Mouse (Mus musculus): ENCODE measurements at regions not wholly inside any gene's neighbourhood (a gene's known extent, or its start where the extent isn't known, plus 50 kb on each side); places are given as distances from the start of the nearest gene placed in this dataset.

- no peak overlapping the region for H3K27ac ChIP-seq (ENCODE audit: insufficient read depth, low read depth, low read length)
- H3K4me1 ChIP-seq (ENCODE audit: control insufficient read depth, insufficient read depth, low read length): peaks cover 19% of the 10 kb centered on the region
- TF ChIP-seq POLR2A (IDR thresholded peaks at IDR 0.05; ENCODE audit: insufficient read depth, low read depth, low read length): no peak
- TF ChIP-seq CTCF (IDR thresholded peaks at IDR 0.05; ENCODE audit: insufficient read depth, low read depth, low read length): no peak
- no peak overlapping the region for H3K4me3 ChIP-seq (ENCODE audit: insufficient read depth, low read depth, low read length)
- WGBS: 85% methylated on average over 4 of the region's 4 CpGs
Measured at GRCm38 (mm10) chr1:191465723-191466122, 62.7 kb upstream of the Ppp2r5a start.

DNA sequence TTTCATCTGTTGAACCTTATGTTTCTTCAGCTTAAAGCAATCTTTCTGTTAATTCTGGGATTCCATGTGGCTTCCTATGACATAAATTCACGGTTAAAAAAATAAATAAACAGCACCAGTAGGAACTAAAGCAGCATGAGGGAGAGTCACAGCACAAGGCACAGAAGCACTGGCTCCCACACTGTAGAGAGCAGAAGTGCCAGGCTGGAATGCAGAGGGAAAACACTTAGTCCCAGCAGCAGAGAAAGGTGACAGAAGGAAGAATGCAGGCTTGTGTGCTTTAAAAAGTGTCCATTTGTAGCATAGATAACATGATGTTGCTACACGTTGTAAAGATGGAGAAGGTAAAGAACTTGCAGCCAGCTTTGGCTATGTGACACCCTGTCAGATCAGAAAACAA, 62.1 kb upstream of the Ppp2r5a start:
- H3K27ac ChIP-seq (ENCODE audit: insufficient read depth, low read depth, low read length): no peak overlapping the region
- TF ChIP-seq CTCF (IDR thresholded peaks at IDR 0.05; ENCODE audit: insufficient read depth, low read depth, low read length) (no peak), POLR2A (IDR thresholded peaks at IDR 0.05; ENCODE audit: insufficient read depth, low read depth, low read length) (no peak)
- H3K4me1 ChIP-seq (ENCODE audit: control insufficient read depth, insufficient read depth, low read length): peaks cover 16% of the 10 kb centered on the region
- no peak overlapping the region for H3K4me3 ChIP-seq (ENCODE audit: insufficient read depth, low read depth, low read length)
- WGBS: 47% methylated on average over 2 of the region's 2 CpGs

DNA sequence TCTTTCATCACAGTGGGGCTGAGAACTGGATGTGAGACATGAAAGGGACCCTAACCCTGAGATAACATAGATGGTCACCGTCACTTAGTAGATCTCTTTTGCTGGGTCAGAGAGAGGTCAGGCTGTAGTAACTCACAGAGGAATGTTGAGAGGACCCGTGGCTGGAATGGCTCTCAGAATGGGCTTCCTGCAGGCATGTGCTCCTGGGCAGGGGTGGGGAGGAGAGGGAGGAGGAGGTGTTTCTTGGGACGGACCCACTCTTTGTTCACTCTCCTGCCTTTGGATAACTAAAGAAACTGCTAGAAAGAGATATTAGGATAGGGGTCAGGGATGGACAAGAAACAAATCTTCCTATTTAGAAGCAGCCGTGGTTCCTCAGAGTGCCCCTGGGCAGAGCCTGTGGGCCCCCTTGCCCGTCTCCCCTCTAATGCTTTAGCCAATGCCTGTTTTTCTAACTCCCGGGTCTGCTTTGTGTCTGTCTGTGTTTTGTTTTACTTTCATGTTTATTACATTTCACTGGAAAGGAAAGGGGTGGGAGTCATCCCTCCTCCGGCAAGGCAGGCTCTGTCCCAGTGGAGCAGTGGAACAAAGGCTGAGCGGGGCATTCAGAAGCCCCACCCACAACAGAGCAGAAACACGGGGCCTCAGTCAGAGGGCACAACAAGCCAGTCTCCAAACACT, 58.9 kb upstream of the Ppp2r5a start:
- no peak overlapping the region for H3K4me3 ChIP-seq (ENCODE audit: insufficient read depth, low read depth, low read length)
- 31% methylated on average over 9 of the region's 9 CpGs for WGBS

GRCm38 (mm10) chr1:191459066-191459465, 56.0 kb upstream of the Ppp2r5a start:
- H3K27ac ChIP-seq (ENCODE audit: insufficient read depth, low read depth, low read length): no peak overlapping the region
- 84% methylated on average over 5 of the region's 5 CpGs for WGBS

More for the DNA sequence above, 58.9 kb upstream of the Ppp2r5a start:
- Histone ChIP-seq H3K27ac (ENCODE audit: insufficient read depth, low read depth, low read length) (no peak overlapping the region), H3K4me1 (ENCODE audit: control insufficient read depth, insufficient read depth, low read length) (peaks cover 8% of the 10 kb centered on the region)
- TF ChIP-seq POLR2A (IDR thresholded peaks at IDR 0.05; ENCODE audit: insufficient read depth, low read depth, low read length) (no peak), CTCF (IDR thresholded peaks at IDR 0.05; ENCODE audit: insufficient read depth, low read depth, low read length) (no peak)

DNA sequence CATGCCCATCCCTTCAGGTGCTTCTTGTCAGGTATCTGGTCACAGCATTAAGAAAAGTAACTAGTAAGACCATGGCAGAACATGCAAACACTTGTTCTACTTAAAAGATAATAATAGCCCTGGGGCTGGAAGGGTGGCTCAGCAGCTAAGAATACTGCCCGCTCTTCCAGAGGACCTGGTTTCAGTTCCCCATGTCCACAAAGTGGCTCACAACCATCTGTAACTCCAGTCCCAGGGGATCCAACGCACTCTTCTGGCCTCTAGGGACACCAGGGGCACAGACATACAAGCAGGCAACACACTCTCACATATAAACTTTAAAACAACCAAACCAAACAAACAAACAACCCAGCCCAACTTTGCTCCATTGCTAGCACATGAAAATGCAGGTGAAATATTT, 55.2 kb upstream of the Ppp2r5a start:
- no peak overlapping the region for H3K27ac ChIP-seq (ENCODE audit: insufficient read depth, low read depth, low read length)
- 84% methylated on average over 2 of the region's 2 CpGs for WGBS
- H3K4me3 ChIP-seq (ENCODE audit: insufficient read depth, low read depth, low read length): no peak overlapping the region

More at GRCm38 (mm10) chr1:191459066-191459465, 56.0 kb upstream of the Ppp2r5a start:
- TF ChIP-seq POLR2A (IDR thresholded peaks at IDR 0.05; ENCODE audit: insufficient read depth, low read depth, low read length): no peak
- no peak for TF ChIP-seq CTCF (IDR thresholded peaks at IDR 0.05; ENCODE audit: insufficient read depth, low read depth, low read length)
- peaks cover 8% of the 10 kb centered on the region for H3K4me1 ChIP-seq (ENCODE audit: control insufficient read depth, insufficient read depth, low read length)
- no peak overlapping the region for H3K4me3 ChIP-seq (ENCODE audit: insufficient read depth, low read depth, low read length)

GRCm38 (mm10) chr1:191457103-191457502, 54.0 kb upstream of the Ppp2r5a start:
- 73% methylated on average over 4 of the region's 4 CpGs for WGBS

More for the DNA sequence above, 55.2 kb upstream of the Ppp2r5a start:
- H3K4me1 ChIP-seq (ENCODE audit: control insufficient read depth, insufficient read depth, low read length): peaks cover 8% of the 10 kb centered on the region
- TF ChIP-seq CTCF (IDR thresholded peaks at IDR 0.05; ENCODE audit: insufficient read depth, low read depth, low read length) (no peak), POLR2A (IDR thresholded peaks at IDR 0.05; ENCODE audit: insufficient read depth, low read depth, low read length) (no peak)

DNA sequence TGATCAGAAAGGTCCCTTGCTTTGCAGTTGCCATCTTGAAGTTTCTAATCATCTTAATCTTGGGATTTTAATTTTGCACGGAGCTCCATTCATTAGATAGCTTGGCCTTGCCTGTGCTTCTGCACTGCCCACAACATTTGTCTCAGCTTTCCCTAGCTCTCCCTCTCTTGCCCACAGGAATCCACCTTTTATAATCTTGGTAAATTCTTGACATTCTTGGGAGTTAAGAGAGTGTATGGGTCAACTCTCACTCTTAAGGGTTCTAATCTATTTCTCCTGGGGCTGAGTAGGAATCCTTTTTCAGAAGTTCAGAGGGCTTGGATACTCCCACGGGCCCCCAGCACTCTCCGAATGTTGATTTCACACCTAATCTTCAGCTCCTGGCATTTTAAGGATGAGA, 51.5 kb upstream of the Ppp2r5a start:
- H3K4me3 ChIP-seq (ENCODE audit: insufficient read depth, low read depth, low read length): no peak overlapping the region
- WGBS: 79% methylated on average over 3 of the region's 3 CpGs
- TF ChIP-seq POLR2A (IDR thresholded peaks at IDR 0.05; ENCODE audit: insufficient read depth, low read depth, low read length) (no peak), CTCF (IDR thresholded peaks at IDR 0.05; ENCODE audit: insufficient read depth, low read depth, low read length) (no peak)
- no peak overlapping the region for H3K27ac ChIP-seq (ENCODE audit: insufficient read depth, low read depth, low read length)
- H3K4me1 ChIP-seq (ENCODE audit: control insufficient read depth, insufficient read depth, low read length): no peaks in the 10 kb centered on the region

More at GRCm38 (mm10) chr1:191457103-191457502, 54.0 kb upstream of the Ppp2r5a start:
- Histone ChIP-seq H3K4me1 (ENCODE audit: control insufficient read depth, insufficient read depth, low read length) (peaks cover 4% of the 10 kb centered on the region), H3K4me3 (ENCODE audit: insufficient read depth, low read depth, low read length) (no peak overlapping the region), H3K27ac (ENCODE audit: insufficient read depth, low read depth, low read length) (no peak overlapping the region)
- TF ChIP-seq CTCF (IDR thresholded peaks at IDR 0.05; ENCODE audit: insufficient read depth, low read depth, low read length) (no peak), POLR2A (IDR thresholded peaks at IDR 0.05; ENCODE audit: insufficient read depth, low read depth, low read length) (no peak)

- Histone ChIP-seq H3K4me3 (ENCODE audit: insufficient read depth, low read depth, low read length) (no peak overlapping the region), H3K27ac (ENCODE audit: insufficient read depth, low read depth, low read length) (no peak overlapping the region), H3K4me1 (ENCODE audit: control insufficient read depth, insufficient read depth, low read length) (no peaks in the 10 kb centered on the region)
- WGBS: 53% methylated on average over 3 of the region's 3 CpGs
- TF ChIP-seq POLR2A (IDR thresholded peaks at IDR 0.05; ENCODE audit: insufficient read depth, low read depth, low read length): no peak
- TF ChIP-seq CTCF (IDR thresholded peaks at IDR 0.05; ENCODE audit: insufficient read depth, low read depth, low read length): no peak
Measured at GRCm38 (mm10) chr1:191453589-191453988, 50.5 kb upstream of the Ppp2r5a start.

Data from olfactory bulb, adult 2 months (tissue).